Mouse (Mus musculus) limb, embryonic 11.5 days (tissue): Measurements from ENCODE around the gene St3gal2. TPM values are rescaled to one million over a fixed set of nuclear protein-coding genes. Genes with fewer than 3 reads are reported as not detected.
"Not testable (repeated sequence)": the region's sequence is repeated elsewhere in the genome, so short reads cannot be mapped to it uniquely, and the experiment has no call there.

Experiments used
- ATAC-seq: fragments of 200-750 bp; cut with Nextera tagmentation; 2 replicates; pipeline ENCODE4 v1.8.0; 2017; ENCODE audit warnings: low read depth; ENCODE audit not compliant: insufficient number of reproducible peaks, low FRiP score, low TSS enrichment
- DNase-seq: peaks from one replicate; pipeline ENCODE4 v3.0.0-alpha.2; 2015; ENCODE audit warnings: low spot score
- H3K27ac ChIP-seq: fragments of 300-500 bp; sonication (generic); replicated peaks from 2 replicates; pipeline ENCODE4 v1.5.1; 2014; ENCODE audit warnings: low read depth, mild to moderate bottlenecking, low read length
- H3K27me3 ChIP-seq: fragments of 300-500 bp; sonication (generic); 2 replicates; pipeline ENCODE4 v1.6.1; 2014; ENCODE audit warnings: mild to moderate bottlenecking, low read length, mixed read lengths; ENCODE audit not compliant: control insufficient read depth, insufficient read depth
- H3K36me3 ChIP-seq: fragments of 300-500 bp; sonication (generic); 2 replicates; pipeline ENCODE4 v1.6.1; 2014; ENCODE audit warnings: mild to moderate bottlenecking, low read length, moderate library complexity, mixed read lengths; ENCODE audit not compliant: control insufficient read depth, insufficient read depth
- H3K4me1 ChIP-seq: fragments of 300-500 bp; sonication (generic); 2 replicates; pipeline ENCODE4 v1.6.1; 2014; ENCODE audit warnings: low read length, mixed read lengths; ENCODE audit not compliant: control insufficient read depth, insufficient read depth
- H3K4me2 ChIP-seq: fragments of 300-500 bp; sonication (generic); 2 replicates; pipeline ENCODE4 v1.6.1; 2014; ENCODE audit warnings: low read depth, mild to moderate bottlenecking, moderate library complexity; ENCODE audit not compliant: severe bottlenecking
- H3K4me3 ChIP-seq: fragments of 300-500 bp; sonication (generic); 2 replicates; pipeline ENCODE4 v1.5.1; 2014; ENCODE audit warnings: low read depth, low read length
- H3K9ac ChIP-seq: fragments of 300-500 bp; sonication (generic); 2 replicates; pipeline ENCODE4 v1.6.1; 2014; ENCODE audit warnings: mild to moderate bottlenecking, low read length
- H3K9me3 ChIP-seq: fragments of 300-500 bp; sonication (generic); 2 replicates; pipeline ENCODE4 v1.6.1; 2016; ENCODE audit warnings: low read length; ENCODE audit not compliant: control insufficient read depth
- WGBS: fragments of 180-500 bp; shearing (Covaris S2); extraction: QIAGEN DNeasy Blood & Tissue Kit; methylation state at CpG from one replicate; pipeline ENCODE4 v1.1.7; 2014; 5-methylcytosine and 5-hydroxymethylcytosine counted together
- polyA plus RNA-seq: library from polyadenylated mRNA; unstranded; fragments of >200 nt; fragmentation: Nextera tagmentation; extraction: Ambion mirVana; gene quantifications from 2 replicates; pipeline ENCODE4 v1.2.1, GENCODE M21; 2014

St3gal2 gene
- polyA plus RNA-seq, 1 experiment from 2014 or later, result 19.5 TPM

GRCm38 (mm10) chr8:110976532-110976931, 56.8 kb downstream of the St3gal2 start:
- not testable (repeated sequence) for H3K9ac ChIP-seq, DNase-seq, H3K27ac ChIP-seq, H3K4me2 ChIP-seq, H3K27me3 ChIP-seq, H3K9me3 ChIP-seq, H3K4me1 ChIP-seq, H3K4me3 ChIP-seq
- peaks cover 16% of the 10 kb centered on the region; the same call in 1 of the 2 replicates for H3K36me3 ChIP-seq
- ATAC-seq, result 0 out of 2 replicates have a peak, but pooled peaks have one; percentile 35
- 98% methylated on average over 8 of the region's 8 CpGs for WGBS

- not testable (repeated sequence) for H3K27ac ChIP-seq, ATAC-seq, H3K9ac ChIP-seq, H3K27me3 ChIP-seq, DNase-seq, H3K9me3 ChIP-seq, H3K4me3 ChIP-seq, H3K4me1 ChIP-seq, H3K4me2 ChIP-seq
- 97% methylated on average over 2 of the region's 2 CpGs for WGBS
- H3K36me3 ChIP-seq, result peaks cover 20% of the 10 kb centered on the region; the same call in 1 of the 2 replicates
These were observed 58.3 kb downstream of the St3gal2 start for GRCm38 (mm10) chr8:110977987-110978386.

GRCm38 (mm10) chr8:110981304-110981703, 61.6 kb downstream of the St3gal2 start:
- H3K4me3 ChIP-seq, result no peak overlapping the region
- no peak overlapping the region for H3K9ac ChIP-seq
- no peaks in the 10 kb centered on the region for H3K27me3 ChIP-seq
- ATAC-seq, result no peak
- no peaks in the 10 kb centered on the region for H3K4me1 ChIP-seq
- H3K36me3 ChIP-seq, result peaks cover 30% of the 10 kb centered on the region; the same call in 1 of the 2 replicates
- no peak for DNase-seq
- no peaks in the 10 kb centered on the region for H3K9me3 ChIP-seq
- H3K4me2 ChIP-seq, result no peak overlapping the region
- 93% methylated on average over 2 of the region's 2 CpGs for WGBS
- no peak overlapping the region for H3K27ac ChIP-seq

- no peak overlapping the region for H3K27ac ChIP-seq
- no peak overlapping the region for H3K9ac ChIP-seq
- H3K4me3 ChIP-seq, result no peak overlapping the region
- DNase-seq (no peak), ATAC-seq (no peak)
- 85% methylated on average over 8 of the region's 8 CpGs for WGBS
- H3K36me3 ChIP-seq, result peaks cover 27% of the 10 kb centered on the region
- H3K4me1 ChIP-seq, result no peaks in the 10 kb centered on the region
- H3K27me3 ChIP-seq, result no peaks in the 10 kb centered on the region
- no peak overlapping the region for H3K4me2 ChIP-seq
- H3K9me3 ChIP-seq, result no peaks in the 10 kb centered on the region
These were observed 68.4 kb downstream of the St3gal2 start for GRCm38 (mm10) chr8:110987805-110988744.

- Histone ChIP-seq H3K27me3 (no peaks in the 10 kb centered on the region), H3K9me3 (no peaks in the 10 kb centered on the region), H3K27ac (no peak overlapping the region), H3K4me2 (no peak overlapping the region), H3K9ac (no peak overlapping the region), H3K4me3 (no peak overlapping the region), H3K36me3 (peaks cover 18% of the 10 kb centered on the region), H3K4me1 (no peaks in the 10 kb centered on the region)
- no peak for DNase-seq
- no peak for ATAC-seq
- 86% methylated on average over 9 of the region's 9 CpGs for WGBS
These were observed 70.3 kb downstream of the St3gal2 start for GRCm38 (mm10) chr8:110990017-110990416.

GRCm38 (mm10) chr8:110996641-110997430, 77.1 kb downstream of the St3gal2 start:
- H3K4me3 ChIP-seq, result peak overlapping the region; percentile 90
- H3K4me2 ChIP-seq, result peak overlapping the region; percentile 71
- ATAC-seq (no peak), DNase-seq (no peak)
- no peaks in the 10 kb centered on the region; the same call in 1 of the 2 replicates for H3K36me3 ChIP-seq
- no peaks in the 10 kb centered on the region for H3K9me3 ChIP-seq
- 0 out of 2 replicates have a peak overlapping the region, but pooled peaks have one; percentile 55 for H3K27ac ChIP-seq
- H3K9ac ChIP-seq, result peak overlapping the region; percentile 84
- no peaks in the 10 kb centered on the region for H3K27me3 ChIP-seq
- whole genome bisulfite sequencing, result 37% methylated on average over 16 of the region's 16 CpGs
- H3K4me1 ChIP-seq, result peaks cover 5% of the 10 kb centered on the region; the same call in 1 of the 2 replicates

- Histone ChIP-seq H3K27ac (peak within 1 kb of the TSS; percentile 55; the same call in 1 of the 2 replicates), H3K9ac (peak within 1 kb of the TSS; percentile 84), H3K4me2 (peak within 1 kb of the TSS; percentile 71), H3K4me1 (peaks cover 5% of the 10 kb centered on the region; the same call in 1 of the 2 replicates), H3K4me3 (peak within 1 kb of the TSS; percentile 90), H3K27me3 (no peaks in the 10 kb centered on the region), H3K36me3 (no peaks in the 10 kb centered on the region), H3K9me3 (no peaks in the 10 kb centered on the region)
- 4% methylated on average over 58 of the region's 58 CpGs for WGBS
- peak; percentile 88 for DNase-seq
- peak; percentile 84; the same call in 1 of the 2 replicates for ATAC-seq
These were observed 78.1 kb downstream of the St3gal2 start, which contains the start of gene Ddx19a for GRCm38 (mm10) chr8:110997547-110998531. Gene Ddx19a (minus strand): TSS chr8:110997800.
